Mouse (Mus musculus): ENCODE results near the gene Med15. TPM values are rescaled to one million over a fixed set of nuclear protein-coding genes. Genes with fewer than 3 reads are reported as not detected.

Med15 gene
- 137 TPM for total RNA-seq (2023)

GRCm38 (mm10) chr16:17732841-17733340 is at the start of gene Med15:
Gene Med15, minus strand, starts transcription at chr16:17732891.

GRCm38 (mm10) chr16:17759344-17759773 is 26.7 kb upstream of the Med15 start, which contains the start of gene Klhl22:
Gene Klhl22, plus strand, starts transcription at chr16:17759618.

GRCm38 (mm10) chr16:17646310-17647114 is 86.2 kb downstream of the Med15 start, which contains the start of gene Ccdc74a:
Gene Ccdc74a, plus strand, starts transcription at chr16:17646470.

GRCm38 (mm10) chr16:17619198-17620105 is 113.2 kb downstream of the Med15 start, which contains the start of gene Smpd4:
Gene Smpd4, plus strand, starts transcription at chr16:17619354.

Other genes with a start within 250 kb of the Med15 start
- gene Aifm3, start 243.3 kb downstream of the Med15 start, total RNA-seq (2023): 0.21 TPM
- gene Lztr1, start 224.2 kb downstream of the Med15 start, total RNA-seq (2023): 62.5 TPM
- gene Thap7, start 201.8 kb downstream of the Med15 start, total RNA-seq (2023): 41.0 TPM
- gene Lrrc74b, start 171.6 kb downstream of the Med15 start, total RNA-seq (2023): not detected
- not detected for gene P2rx6, start 171.0 kb downstream of the Med15 start, total RNA-seq (2023)
- gene Slc7a4, start 149.7 kb downstream of the Med15 start, total RNA-seq (2023): 0.56 TPM
- 43.7 TPM for gene Smpd4, start 113.5 kb downstream of the Med15 start, total RNA-seq (2023)
- gene Ccdc74a, start 86.4 kb downstream of the Med15 start, total RNA-seq (2023): not detected
- 22.1 TPM for gene Klhl22, start 26.7 kb upstream of the Med15 start, total RNA-seq (2023)
- gene Scarf2, start 64.4 kb upstream of the Med15 start, total RNA-seq (2023): 0.53 TPM
- gene B830017H08Rik, start 100.2 kb upstream of the Med15 start, total RNA-seq (2023): not detected
- 17.4 TPM for gene Car15, start 105.5 kb upstream of the Med15 start, total RNA-seq (2023)
- 4.2 TPM for gene Gm20518, start 158.8 kb upstream of the Med15 start, total RNA-seq (2023)
- not detected for gene Tssk1, start 161.3 kb upstream of the Med15 start, total RNA-seq (2023)
- gene Dgcr2, start 165.7 kb upstream of the Med15 start, total RNA-seq (2023): 73.1 TPM
- not detected for gene Tssk2, start 165.7 kb upstream of the Med15 start, total RNA-seq (2023)
- gene Ess2, start 178.5 kb upstream of the Med15 start, total RNA-seq (2023): 72.0 TPM
- not detected for gene Gsc2, start 182.2 kb upstream of the Med15 start, total RNA-seq (2023)
- gene Slc25a1, start 195.3 kb upstream of the Med15 start, total RNA-seq (2023): 15.7 TPM
- not detected for gene Vpreb2, start 247.5 kb upstream of the Med15 start, total RNA-seq (2023)

Data from CD4-positive naive resting alpha-beta T cell, adult 57 days (primary cell).